Mouse (Mus musculus) layer of hippocampus, adult 9-10 months (tissue): Measurements from ENCODE around the gene Olfr994.
A peak's percentile ranks its signal among the peaks of the same experiment; 100 is the strongest.

Source experiments
- DNase-seq: peaks from one replicate; pipeline ENCODE4 v3.0.0; 2022; ENCODE audit warnings: low spot score

Gene Olfr994

DNA sequence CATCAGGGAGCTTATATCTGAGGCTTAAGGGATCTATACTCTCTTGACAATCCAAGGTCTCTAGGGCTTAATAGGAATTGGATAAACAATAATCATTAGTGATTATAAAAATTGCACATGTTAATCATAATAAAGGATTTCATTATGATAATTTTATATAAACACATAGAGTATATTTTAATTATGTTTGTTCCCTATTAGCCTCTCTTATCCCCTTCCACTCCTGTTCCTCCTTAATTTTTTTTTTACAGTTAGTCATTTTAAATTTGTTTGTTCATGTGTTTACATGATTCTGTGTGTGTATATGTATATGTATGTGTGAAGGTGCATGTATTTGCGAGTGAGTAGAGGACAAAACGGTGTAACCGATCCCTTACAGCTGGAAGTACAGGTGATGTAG lies at the start of gene Olfr994:
TSS of gene Olfr994 (minus strand) at position 101 of the 400 bp plus-strand sequence.
- no peak for DNase-seq

DNA sequence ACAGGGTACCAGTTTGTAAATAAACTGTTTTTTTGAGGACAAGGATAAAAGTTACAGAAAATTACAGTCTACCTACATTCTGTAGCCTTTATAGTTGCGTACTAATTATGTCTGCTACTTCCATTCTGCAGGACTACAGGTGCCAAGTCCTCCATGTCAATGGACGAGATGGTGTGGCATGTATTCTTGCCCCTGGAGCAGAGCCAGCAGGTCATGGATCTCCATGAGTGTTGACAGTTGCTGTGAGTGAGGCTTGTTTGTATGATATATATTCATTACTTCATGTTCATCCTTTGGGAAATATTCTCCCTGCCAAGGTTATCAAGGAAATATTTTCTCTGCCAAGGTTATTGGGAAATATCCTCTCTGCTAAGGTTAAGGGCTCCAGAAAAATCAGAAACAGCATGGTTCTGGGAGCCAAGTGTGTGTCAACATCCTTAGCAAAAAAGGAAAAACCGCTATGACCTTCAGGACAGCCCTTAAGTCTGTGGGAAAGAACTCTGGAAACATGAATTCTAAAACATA lies 30.6 kb upstream of the Olfr994 start:
- DNase-seq, result no peak

DNA sequence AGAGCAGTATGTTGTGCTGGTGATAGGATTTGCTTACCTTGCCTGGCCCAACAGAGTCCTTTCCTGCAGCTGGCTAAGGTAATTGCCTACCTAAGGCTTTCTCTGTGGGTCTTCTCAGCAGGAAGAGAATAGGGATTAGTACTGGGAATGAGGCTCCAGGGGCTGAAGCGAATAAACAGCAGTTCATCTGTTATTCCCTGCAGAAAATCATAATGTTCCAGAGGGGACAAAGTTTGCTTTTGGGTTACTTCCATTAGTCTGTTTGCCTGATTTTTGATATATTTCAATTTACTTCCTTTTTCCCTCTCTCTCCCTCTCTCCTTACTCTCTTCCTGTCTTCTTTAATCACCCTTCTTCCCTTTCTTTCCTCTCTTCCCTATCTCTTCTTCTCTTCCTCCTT lies 7.3 kb upstream of the Olfr994 start, which contains the start of gene Olfr995:
TSS of gene Olfr995 (minus strand) at position 101 of the 400 bp plus-strand sequence.
- no peak for DNase-seq

DNA sequence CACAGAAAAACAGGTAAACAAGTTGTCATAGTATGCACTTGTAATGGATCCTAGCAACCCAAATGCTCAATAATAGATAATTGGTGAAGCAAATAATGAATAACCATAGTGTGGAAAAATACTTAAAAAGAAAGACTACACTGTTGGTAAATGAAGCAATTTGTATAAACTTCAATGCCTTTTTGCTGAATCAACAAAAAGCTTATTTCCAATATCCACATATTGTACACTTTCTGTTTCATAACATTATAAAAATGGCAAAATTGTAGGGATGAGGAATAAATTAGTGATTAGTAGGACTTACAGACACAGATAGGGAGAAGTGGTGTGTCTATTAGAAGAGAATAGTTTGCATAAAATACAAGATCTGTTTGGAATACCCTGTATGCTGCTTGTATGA lies 6.3 kb upstream of the Olfr994 start:
- DNase-seq, result no peak

DNA sequence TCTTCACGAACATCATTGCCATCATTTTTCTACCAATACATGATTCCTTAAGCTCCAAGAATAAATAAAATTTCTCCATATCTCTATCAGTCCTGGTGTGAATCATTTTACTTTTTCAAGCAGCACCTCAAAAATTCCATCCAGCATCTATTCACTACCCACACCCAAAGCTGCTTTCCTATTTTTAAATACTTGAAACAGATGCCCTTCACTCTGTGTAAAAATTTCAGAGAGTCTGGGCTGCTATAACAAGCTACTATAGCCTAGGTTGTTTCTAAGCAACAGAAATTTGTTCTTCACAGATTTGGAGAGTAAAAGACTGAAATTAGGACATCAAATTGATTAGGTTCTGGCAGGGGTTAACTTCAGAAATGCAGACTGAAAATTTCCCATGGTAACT lies 10.4 kb downstream of the Olfr994 start:
- peak; percentile 43 for DNase-seq

DNA sequence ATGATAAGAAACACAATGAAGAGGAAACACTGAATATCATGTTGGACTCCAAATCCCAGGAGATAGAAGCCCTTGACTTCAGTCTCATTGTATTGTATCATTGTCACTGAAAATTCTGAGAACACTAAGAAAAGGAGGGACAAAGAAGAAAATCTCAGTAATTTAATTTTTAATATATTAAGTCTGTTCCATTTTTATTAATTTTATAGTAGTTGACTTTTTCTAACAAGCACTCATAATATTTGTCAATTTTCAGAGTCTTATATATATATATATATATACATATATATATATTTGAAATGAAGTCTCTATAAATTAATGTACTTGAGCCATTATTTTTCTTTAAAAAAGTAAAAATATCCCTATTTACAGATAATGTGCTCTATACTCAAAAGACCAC lies 21.5 kb downstream of the Olfr994 start, which contains the start of gene Olfr993:
TSS of gene Olfr993 (minus strand) at position 101 of the 400 bp plus-strand sequence.
- DNase-seq, result no peak

DNA sequence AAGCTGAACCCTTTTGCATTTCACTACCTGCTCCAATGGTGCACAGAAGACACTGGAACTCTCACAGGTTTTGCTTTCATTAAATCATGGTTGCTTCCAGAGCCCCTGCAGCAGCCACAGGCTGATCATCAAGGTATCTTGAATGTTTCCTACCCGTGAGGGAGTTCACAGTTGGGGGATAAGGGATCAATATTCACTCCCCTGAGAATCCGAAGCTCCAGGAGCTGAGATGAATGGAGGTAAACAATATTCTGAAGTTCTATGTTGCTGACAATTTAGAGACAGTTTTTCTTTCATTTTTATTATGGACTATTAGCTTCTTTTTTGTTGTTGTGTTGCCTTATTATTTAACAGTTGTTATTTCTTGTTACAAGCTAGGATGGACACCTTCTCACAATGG lies 26.9 kb downstream of the Olfr994 start, which contains the start of gene Olfr992:
TSS of gene Olfr992 (minus strand) at position 101 of the 400 bp plus-strand sequence.
- DNase-seq, result no peak
